In the genomic region with DNA sequence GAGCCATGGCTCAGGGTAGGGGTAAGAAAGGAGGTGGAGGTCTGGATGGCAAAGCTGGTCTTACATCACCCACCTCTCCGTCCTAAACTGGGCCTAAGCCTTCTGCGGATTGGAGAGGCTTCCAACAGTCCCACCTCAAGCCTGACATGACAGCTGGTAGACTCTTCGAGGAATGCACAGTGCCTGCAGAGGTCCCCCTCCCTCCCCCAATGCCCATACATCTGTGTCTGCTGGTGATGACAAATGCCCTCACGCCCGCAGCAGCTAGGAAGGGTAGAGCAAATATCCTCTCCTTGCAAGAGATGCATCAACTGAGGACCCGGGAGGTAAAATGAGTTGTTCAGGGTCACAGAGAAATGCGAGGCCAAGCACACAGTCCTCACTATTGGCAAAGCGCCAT, we compare ENCODE assay signal across 21 mouse cellular contexts.
"Had no signal": no experiment of that assay in that cellular context is flagged by ENCODE, and none has a peak within 500 bp of the region (broad histone marks: within the 10 kb centered on the region; RNA-seq: fewer than 3 reads in every experiment).

No protein-coding gene starts in this region.

- H3K4me2 ChIP-seq: lung, embryonic 14.5 days; midbrain, embryonic 11.5 days; midbrain, embryonic 13.5 days; midbrain, embryonic 15.5 days; neural tube, embryonic 13.5 days; neural tube, embryonic 15.5 days; stomach, embryonic 15.5 days had no signal

- DNase-seq: lung, adult 18-20 months; lung, embryonic 14.5 days; lung, postnatal 10 days; lung, postnatal 36 days; retina, postnatal 1 day; right cerebral cortex, adult 18-20 months; right cerebral cortex, postnatal 25 days; right cerebral cortex, postnatal 4 days; spleen, adult 18-20 months; thymus, adult 2 months; thymus, postnatal 25 days; thymus, postnatal 4 days had no signal

- H3K36me3 ChIP-seq: midbrain, embryonic 15.5 days; neural tube, embryonic 15.5 days; stomach, embryonic 15.5 days had no signal

- H3K9ac ChIP-seq: lung, embryonic 14.5 days; midbrain, embryonic 13.5 days; midbrain, embryonic 15.5 days; neural tube, embryonic 13.5 days; neural tube, embryonic 15.5 days; stomach, embryonic 15.5 days had no signal

- H3K27ac ChIP-seq: macrophage; midbrain, embryonic 13.5 days; midbrain, embryonic 15.5 days; neural tube, embryonic 13.5 days; neural tube, embryonic 15.5 days; stomach, embryonic 15.5 days; stomach, postnatal 0 days had no signal

- ATAC-seq: midbrain, embryonic 13.5 days; midbrain, embryonic 15.5 days had no signal

- H3K4me3 ChIP-seq: megakaryocyte, embryonic 14.5 days; midbrain, embryonic 13.5 days; midbrain, embryonic 15.5 days; neural tube, embryonic 13.5 days; neural tube, embryonic 15.5 days; stomach, embryonic 15.5 days had no signal

- H3K27me3 ChIP-seq: megakaryocyte, embryonic 14.5 days; midbrain, embryonic 13.5 days; midbrain, embryonic 15.5 days; neural tube, embryonic 13.5 days; neural tube, embryonic 15.5 days; stomach, embryonic 15.5 days had no signal

- H3K9me3 ChIP-seq: megakaryocyte, embryonic 14.5 days; midbrain, embryonic 13.5 days; midbrain, embryonic 15.5 days; neural tube, embryonic 13.5 days; neural tube, embryonic 15.5 days; stomach, embryonic 15.5 days had no signal
